Mouse (Mus musculus) brain, embryonic 14.5 days (tissue): Measurements from ENCODE around the gene Rnf145.

Source experiments
- CTCF ChIP-seq: fragments of 200-500 bp; IDR thresholded peaks from 2 replicates; pipeline ENCODE4 v1.5.1; 2012; ENCODE audit warnings: inconsistent platforms, mild to moderate bottlenecking, moderate library complexity, borderline replicate concordance; ENCODE audit not compliant: insufficient read depth, insufficient read length; ENCODE audit errors: extremely low read depth
- POLR2A ChIP-seq: fragments of 200-500 bp; IDR thresholded peaks from 2 replicates; pipeline ENCODE4 v1.6.1; 2012; ENCODE audit warnings: mild to moderate bottlenecking, inconsistent platforms, borderline replicate concordance; ENCODE audit not compliant: poor library complexity, insufficient read depth, insufficient read length, severe bottlenecking; ENCODE audit errors: extremely low read depth

DNA sequence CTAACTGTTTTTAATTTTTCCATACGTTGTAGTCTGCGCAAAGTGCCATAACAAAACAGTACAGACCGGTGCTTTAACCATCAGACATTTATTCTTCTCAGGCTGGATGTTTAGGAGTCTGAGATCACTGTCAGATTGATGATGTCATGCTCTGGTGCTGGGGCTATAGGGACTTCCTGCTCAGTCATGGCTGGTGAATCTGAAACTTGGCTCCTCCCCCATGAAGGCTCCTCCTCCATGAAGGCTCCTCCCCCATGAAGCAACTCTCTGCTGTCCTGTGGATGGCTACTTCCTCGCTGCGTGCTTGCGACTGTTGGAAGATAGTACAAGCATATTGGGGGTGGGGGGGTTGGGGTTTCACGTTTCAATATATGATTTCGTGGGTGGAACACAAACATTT, 88.1 kb downstream of the Rnf145 start:
- TF ChIP-seq POLR2A (no peak), CTCF (no peak)
